Mouse (Mus musculus) forebrain, embryonic 11.5 days (tissue): Measurements from ENCODE around the gene Runx1. TPM values are rescaled to one million over a fixed set of nuclear protein-coding genes. Genes with fewer than 3 reads are reported as not detected.

Experiments used
- ATAC-seq: fragments of 200-750 bp; cut with Nextera tagmentation; replicated peaks from 2 replicates; pipeline ENCODE4 v1.8.0; 2017; ENCODE audit warnings: moderate TSS enrichment; ENCODE audit not compliant: low FRiP score
- DNase-seq: peaks from one replicate; pipeline ENCODE4 v3.0.0-alpha.2; 2017; ENCODE audit warnings: low spot score
- H3K27ac ChIP-seq: fragments of 300-500 bp; sonication (generic); 2 replicates; pipeline ENCODE4 v1.5.1; 2014; ENCODE audit warnings: low read depth, low read length
- H3K27me3 ChIP-seq: fragments of 300-500 bp; sonication (generic); 2 replicates; pipeline ENCODE4 v1.6.1; 2014; ENCODE audit warnings: mild to moderate bottlenecking, low read length, mixed read lengths; ENCODE audit not compliant: control insufficient read depth, insufficient read depth
- H3K36me3 ChIP-seq: fragments of 300-500 bp; sonication (generic); 2 replicates; pipeline ENCODE4 v1.6.1; 2014; ENCODE audit warnings: mild to moderate bottlenecking, low read length, moderate library complexity, mixed read lengths; ENCODE audit not compliant: control insufficient read depth, insufficient read depth
- H3K4me1 ChIP-seq: fragments of 300-500 bp; sonication (generic); replicated peaks from 2 replicates; pipeline ENCODE4 v1.6.1; 2014; ENCODE audit warnings: low read length, mixed read lengths; ENCODE audit not compliant: control insufficient read depth, insufficient read depth
- H3K4me2 ChIP-seq: fragments of 300-500 bp; sonication (generic); 2 replicates; pipeline ENCODE4 v1.6.1; 2014; ENCODE audit warnings: low read depth, mild to moderate bottlenecking, low read length, moderate library complexity, mixed read lengths; ENCODE audit not compliant: severe bottlenecking
- H3K4me3 ChIP-seq: fragments of 300-500 bp; sonication (generic); 2 replicates; pipeline ENCODE4 v1.5.1; 2014; ENCODE audit warnings: low read depth, low read length
- H3K9ac ChIP-seq: fragments of 300-500 bp; sonication (generic); 2 replicates; pipeline ENCODE4 v1.6.1; 2014; ENCODE audit warnings: low read length
- H3K9me3 ChIP-seq: fragments of 300-500 bp; sonication (generic); 2 replicates; pipeline ENCODE4 v1.6.1; 2016; ENCODE audit warnings: low read length, mixed read lengths; ENCODE audit not compliant: control insufficient read depth
- WGBS: fragments of 180-500 bp; shearing (Covaris S2); extraction: QIAGEN DNeasy Blood & Tissue Kit; methylation state at CpG from one replicate; pipeline ENCODE4 v1.1.7; 2014; 5-methylcytosine and 5-hydroxymethylcytosine counted together
- polyA plus RNA-seq: library from polyadenylated mRNA; unstranded; fragments of >200 nt; fragmentation: Nextera tagmentation; extraction: Ambion mirVana; gene quantifications from 2 replicates; pipeline ENCODE4 v1.2.1, GENCODE M21; 2014

Gene Runx1
- polyA plus RNA-seq, 1 experiment from 2014 or later = 2.2 TPM

- H3K9ac ChIP-seq = no peak overlapping the region
- no peak for DNase-seq
- H3K9me3 ChIP-seq = no peaks in the 10 kb centered on the region
- no peak overlapping the region for H3K27ac ChIP-seq
- H3K4me3 ChIP-seq = no peak overlapping the region
- no peak overlapping the region for H3K4me2 ChIP-seq
- H3K27me3 ChIP-seq = no peaks in the 10 kb centered on the region
- H3K4me1 ChIP-seq = no peaks in the 10 kb centered on the region; the same call in 1 of the 2 replicates
- WGBS = 83% methylated on average over 6 of the region's 6 CpGs
- ATAC-seq = no peak
- H3K36me3 ChIP-seq = no peaks in the 10 kb centered on the region
These were observed 106.2 kb downstream of the Runx1 start for GRCm38 (mm10) chr16:92719725-92720124.

- H3K4me2 ChIP-seq = no peak overlapping the region
- ATAC-seq = no peak
- no peak overlapping the region for H3K9ac ChIP-seq
- H3K4me3 ChIP-seq = no peak overlapping the region
- H3K27me3 ChIP-seq = no peaks in the 10 kb centered on the region
- H3K9me3 ChIP-seq = no peaks in the 10 kb centered on the region
- no peak overlapping the region for H3K27ac ChIP-seq
- no peaks in the 10 kb centered on the region for H3K36me3 ChIP-seq
- DNase-seq = no peak
- 28% methylated on average over 15 of the region's 15 CpGs for WGBS
- H3K4me1 ChIP-seq = no peaks in the 10 kb centered on the region; the same call in 1 of the 2 replicates
These were observed 110.1 kb downstream of the Runx1 start for GRCm38 (mm10) chr16:92715599-92716483.

- no peak for DNase-seq
- Histone ChIP-seq H3K36me3 (no peaks in the 10 kb centered on the region), H3K27me3 (no peaks in the 10 kb centered on the region), H3K4me1 (no peaks in the 10 kb centered on the region), H3K4me2 (no peak overlapping the region), H3K9ac (no peak overlapping the region), H3K27ac (no peak overlapping the region), H3K4me3 (no peak overlapping the region), H3K9me3 (no peaks in the 10 kb centered on the region)
- 31% methylated on average over 1 of the region's 1 CpGs for WGBS
- no peak for ATAC-seq
These were observed 115.8 kb downstream of the Runx1 start for GRCm38 (mm10) chr16:92710161-92710560.

- no peaks in the 10 kb centered on the region for H3K36me3 ChIP-seq
- no peak overlapping the region for H3K27ac ChIP-seq
- no peak overlapping the region for H3K4me3 ChIP-seq
- H3K9ac ChIP-seq = no peak overlapping the region
- H3K4me1 ChIP-seq = no peaks in the 10 kb centered on the region
- DNase-seq (no peak), ATAC-seq (no peak)
- no peaks in the 10 kb centered on the region for H3K27me3 ChIP-seq
- no peak overlapping the region for H3K4me2 ChIP-seq
- WGBS = 72% methylated on average over 4 of the region's 4 CpGs
- no peaks in the 10 kb centered on the region for H3K9me3 ChIP-seq
These were observed 117.2 kb downstream of the Runx1 start for GRCm38 (mm10) chr16:92708718-92709117.

GRCm38 (mm10) chr16:92707712-92708111 lies 118.2 kb downstream of the Runx1 start:
- Histone ChIP-seq H3K4me3 (no peak overlapping the region), H3K36me3 (no peaks in the 10 kb centered on the region), H3K27me3 (no peaks in the 10 kb centered on the region), H3K27ac (no peak overlapping the region), H3K4me2 (no peak overlapping the region), H3K9me3 (no peaks in the 10 kb centered on the region), H3K9ac (no peak overlapping the region), H3K4me1 (no peaks in the 10 kb centered on the region)
- DNase-seq = no peak
- ATAC-seq = no peak
- 85% methylated on average over 4 of the region's 4 CpGs for WGBS

GRCm38 (mm10) chr16:92707146-92707545 lies 118.8 kb downstream of the Runx1 start:
- DNase-seq = no peak
- Histone ChIP-seq H3K4me3 (no peak overlapping the region), H3K9ac (no peak overlapping the region), H3K9me3 (no peaks in the 10 kb centered on the region), H3K27ac (no peak overlapping the region), H3K4me2 (no peak overlapping the region), H3K36me3 (no peaks in the 10 kb centered on the region), H3K27me3 (peaks cover under 1% of the 10 kb centered on the region; the same call in 1 of the 2 replicates), H3K4me1 (no peaks in the 10 kb centered on the region)
- WGBS = 77% methylated on average over 2 of the region's 2 CpGs
- no peak for ATAC-seq

- DNase-seq = no peak
- ATAC-seq = no peak
- no peaks in the 10 kb centered on the region for H3K9me3 ChIP-seq
These were observed 120.1 kb downstream of the Runx1 start for GRCm38 (mm10) chr16:92705564-92706458.

GRCm38 (mm10) chr16:92703850-92704249 lies 122.1 kb downstream of the Runx1 start:
- peaks cover 27% of the 10 kb centered on the region for H3K27me3 ChIP-seq

More at GRCm38 (mm10) chr16:92705564-92706458, 120.1 kb downstream of the Runx1 start:
- no peak overlapping the region for H3K4me3 ChIP-seq
- 77% methylated on average over 7 of the region's 7 CpGs for WGBS
- no peaks in the 10 kb centered on the region for H3K36me3 ChIP-seq
- no peak overlapping the region for H3K4me2 ChIP-seq
- H3K27me3 ChIP-seq = peaks cover 8% of the 10 kb centered on the region
- H3K4me1 ChIP-seq = no peaks in the 10 kb centered on the region
- H3K9ac ChIP-seq = no peak overlapping the region
- no peak overlapping the region for H3K27ac ChIP-seq

More at GRCm38 (mm10) chr16:92703850-92704249, 122.1 kb downstream of the Runx1 start:
- no peak overlapping the region for H3K4me2 ChIP-seq
- H3K4me1 ChIP-seq = 0 out of 2 replicates have a peak, but pooled peaks cover 3% of the 10 kb centered on the region
- 95% methylated on average over 2 of the region's 2 CpGs for WGBS
- no peak overlapping the region for H3K4me3 ChIP-seq
- DNase-seq (no peak), ATAC-seq (no peak)
- H3K9me3 ChIP-seq = no peaks in the 10 kb centered on the region
- no peak overlapping the region for H3K9ac ChIP-seq
- no peaks in the 10 kb centered on the region for H3K36me3 ChIP-seq
- no peak overlapping the region for H3K27ac ChIP-seq
